Mouse (Mus musculus) embryonic facial prominence, embryonic 14.5 days (tissue): ENCODE results near the gene Tspan10. TPM values are rescaled to one million over a fixed set of nuclear protein-coding genes. Genes with fewer than 3 reads are reported as not detected.

Experiments
- ATAC-seq: fragments of 200-750 bp; cut with Nextera tagmentation; 2 replicates; pipeline ENCODE4 v1.8.0; 2017; ENCODE audit warnings: low read depth, moderate number of reproducible peaks, moderate TSS enrichment
- DNase-seq: peaks from one replicate; pipeline ENCODE4 v3.0.0-alpha.2; 2015; ENCODE audit warnings: low spot score
- H3K27ac ChIP-seq: fragments of 300-500 bp; sonication (generic); replicated peaks from 2 replicates; pipeline ENCODE4 v1.5.1; 2014; ENCODE audit warnings: low read depth, mild to moderate bottlenecking, low read length, moderate library complexity
- H3K27me3 ChIP-seq: fragments of 300-500 bp; sonication (generic); replicated peaks from 2 replicates; pipeline ENCODE4 v1.6.1; 2014; ENCODE audit warnings: low read length; ENCODE audit not compliant: control insufficient read depth, insufficient read depth
- H3K36me3 ChIP-seq: fragments of 300-500 bp; sonication (generic); 2 replicates; pipeline ENCODE4 v1.6.1; 2014; ENCODE audit warnings: low read length, mixed read lengths; ENCODE audit not compliant: control insufficient read depth, insufficient read depth
- H3K4me1 ChIP-seq: fragments of 300-500 bp; sonication (generic); 2 replicates; pipeline ENCODE4 v1.6.1; 2014; ENCODE audit warnings: antibody characterized with exemption, low read length; ENCODE audit not compliant: control insufficient read depth, insufficient read depth
- H3K4me2 ChIP-seq: fragments of 300-500 bp; sonication (generic); 2 replicates; pipeline ENCODE4 v1.6.1; 2014; ENCODE audit warnings: low read depth, mild to moderate bottlenecking, low read length, moderate library complexity, mixed read lengths
- H3K4me3 ChIP-seq: fragments of 300-500 bp; sonication (generic); 2 replicates; pipeline ENCODE4 v1.5.1; 2014; ENCODE audit warnings: low read depth, mild to moderate bottlenecking, low read length
- H3K9ac ChIP-seq: fragments of 300-500 bp; sonication (generic); 2 replicates; pipeline ENCODE4 v1.6.1; 2014; ENCODE audit warnings: low read depth, mild to moderate bottlenecking, low read length, moderate library complexity, mixed read lengths
- H3K9me3 ChIP-seq: fragments of 300-500 bp; sonication (generic); 2 replicates; pipeline ENCODE4 v1.6.1; 2016; ENCODE audit warnings: low read length; ENCODE audit not compliant: control insufficient read depth
- WGBS: fragments of 180-500 bp; shearing (Covaris S2); extraction: QIAGEN DNeasy Blood & Tissue Kit; methylation state at CpG from one replicate; pipeline ENCODE4 v1.1.7; 2014; 5-methylcytosine and 5-hydroxymethylcytosine counted together
- polyA plus RNA-seq: library from polyadenylated mRNA; unstranded; fragments of >200 nt; fragmentation: Nextera tagmentation; extraction: Ambion mirVana; gene quantifications from 2 replicates; pipeline ENCODE4 v1.2.1, GENCODE M21; 2014

Tspan10 gene
- polyA plus RNA-seq, 1 experiment from 2014 or later, result 0.63 TPM

- H3K9me3 ChIP-seq, result no peaks in the 10 kb centered on the region
- H3K4me2 ChIP-seq, result no peak overlapping the region
- ATAC-seq (no peak), DNase-seq (no peak)
- H3K27me3 ChIP-seq, result no peaks in the 10 kb centered on the region
- no peaks in the 10 kb centered on the region for H3K4me1 ChIP-seq
- no peak overlapping the region for H3K27ac ChIP-seq
- H3K9ac ChIP-seq, result no peak overlapping the region
- 91% methylated on average over 1 of the region's 1 CpGs for WGBS
- H3K4me3 ChIP-seq, result no peak overlapping the region
- H3K36me3 ChIP-seq, result peaks cover 89% of the 10 kb centered on the region
These were observed 23.9 kb upstream of the Tspan10 start for GRCm38 (mm10) chr11:120418592-120418991.

GRCm38 (mm10) chr11:120422651-120423568 is 19.5 kb upstream of the Tspan10 start:
- Histone ChIP-seq H3K4me1 (no peaks in the 10 kb centered on the region), H3K4me2 (no peak overlapping the region), H3K4me3 (no peak overlapping the region), H3K9ac (no peak overlapping the region), H3K27me3 (no peaks in the 10 kb centered on the region), H3K27ac (no peak overlapping the region), H3K36me3 (peaks cover 81% of the 10 kb centered on the region), H3K9me3 (no peaks in the 10 kb centered on the region)
- WGBS, result 85% methylated on average over 13 of the region's 13 CpGs
- DNase-seq, result no peak
- no peak for ATAC-seq

- DNase-seq (peak; percentile 72), ATAC-seq (no peak)
- H3K9ac ChIP-seq, result no peak overlapping the region
- no peaks in the 10 kb centered on the region for H3K9me3 ChIP-seq
- H3K36me3 ChIP-seq, result peaks cover 81% of the 10 kb centered on the region
- no peak overlapping the region for H3K4me2 ChIP-seq
- H3K27ac ChIP-seq, result no peak overlapping the region
- H3K27me3 ChIP-seq, result no peaks in the 10 kb centered on the region
- no peaks in the 10 kb centered on the region for H3K4me1 ChIP-seq
- 63% methylated on average over 9 of the region's 9 CpGs for WGBS
- H3K4me3 ChIP-seq, result no peak overlapping the region
These were observed 18.7 kb upstream of the Tspan10 start for GRCm38 (mm10) chr11:120423569-120424295.

- Histone ChIP-seq H3K4me2 (no peak overlapping the region), H3K4me1 (no peaks in the 10 kb centered on the region), H3K9me3 (no peaks in the 10 kb centered on the region), H3K27me3 (no peaks in the 10 kb centered on the region), H3K36me3 (peaks cover 86% of the 10 kb centered on the region), H3K4me3 (no peak overlapping the region), H3K27ac (no peak overlapping the region), H3K9ac (no peak overlapping the region)
- 94% methylated on average over 3 of the region's 3 CpGs for WGBS
- ATAC-seq (no peak), DNase-seq (no peak)
These were observed 15.7 kb upstream of the Tspan10 start for GRCm38 (mm10) chr11:120426727-120427126.

DNA sequence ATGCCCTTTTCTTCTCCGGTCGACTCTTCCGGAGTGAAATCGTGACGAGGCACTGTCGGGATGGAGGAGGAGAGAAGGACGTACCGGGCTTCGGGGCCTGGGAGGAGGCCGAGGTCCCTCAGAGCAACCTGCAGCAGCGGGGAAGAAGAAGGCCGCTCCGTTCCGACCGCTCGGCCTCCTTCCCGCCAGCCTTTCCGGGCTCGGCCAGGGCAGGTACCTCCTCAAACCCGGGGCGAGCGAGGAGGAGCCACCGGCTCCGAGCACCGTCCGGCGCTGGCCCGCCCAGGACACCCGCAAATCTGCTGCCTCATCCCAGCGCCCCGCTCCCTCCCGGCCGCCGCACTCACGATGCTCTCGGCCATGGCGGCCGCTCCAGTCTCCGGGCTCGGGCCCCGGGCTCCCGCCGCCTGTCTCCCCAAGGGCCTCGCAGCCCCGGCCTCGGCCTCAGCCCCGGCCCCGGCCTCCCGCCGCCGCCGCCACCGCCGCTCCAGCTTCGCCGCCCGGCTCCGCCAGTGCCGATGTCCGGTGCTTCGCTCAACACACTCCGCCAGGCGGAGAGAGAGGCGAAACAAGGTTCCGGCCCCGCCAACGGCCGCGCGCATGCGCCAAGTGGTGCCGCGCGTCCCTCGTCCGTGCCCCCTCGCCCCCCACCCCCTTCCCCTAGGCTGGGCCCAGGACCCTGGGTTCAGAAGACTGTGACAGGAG is 5.1 kb upstream of the Tspan10 start, which contains the start of gene Nploc4:
Gene Nploc4 (minus strand): TSS at position 557 of the 705 bp plus-strand sequence.
- H3K9me3 ChIP-seq, result no peaks in the 10 kb centered on the region
- ATAC-seq, result peak; percentile 92
- DNase-seq, result peak; percentile 92
- peaks cover 30% of the 10 kb centered on the region for H3K36me3 ChIP-seq
- peak within 1 kb of the TSS; percentile 99 for H3K4me3 ChIP-seq
- peak within 1 kb of the TSS; percentile 75 for H3K4me2 ChIP-seq
- H3K27ac ChIP-seq, result peak within 1 kb of the TSS; percentile 76
- peak within 1 kb of the TSS; percentile 97 for H3K9ac ChIP-seq
- no peaks in the 10 kb centered on the region for H3K27me3 ChIP-seq
- peaks cover 11% of the 10 kb centered on the region for H3K4me1 ChIP-seq
- WGBS, result under 1% methylated on average over 38 of the region's 77 CpGs

GRCm38 (mm10) chr11:120437857-120438385 is 4.5 kb upstream of the Tspan10 start:
- Histone ChIP-seq H3K4me3 (peak overlapping the region; percentile 99), H3K9me3 (no peaks in the 10 kb centered on the region), H3K4me2 (peak overlapping the region; percentile 75), H3K27ac (peak overlapping the region; percentile 76), H3K9ac (peak overlapping the region; percentile 97), H3K36me3 (peaks cover 24% of the 10 kb centered on the region), H3K4me1 (peaks cover 11% of the 10 kb centered on the region), H3K27me3 (no peaks in the 10 kb centered on the region)
- WGBS, result 24% methylated on average over 12 of the region's 12 CpGs
- ATAC-seq, result no peak
- peak; percentile 24 for DNase-seq

DNA sequence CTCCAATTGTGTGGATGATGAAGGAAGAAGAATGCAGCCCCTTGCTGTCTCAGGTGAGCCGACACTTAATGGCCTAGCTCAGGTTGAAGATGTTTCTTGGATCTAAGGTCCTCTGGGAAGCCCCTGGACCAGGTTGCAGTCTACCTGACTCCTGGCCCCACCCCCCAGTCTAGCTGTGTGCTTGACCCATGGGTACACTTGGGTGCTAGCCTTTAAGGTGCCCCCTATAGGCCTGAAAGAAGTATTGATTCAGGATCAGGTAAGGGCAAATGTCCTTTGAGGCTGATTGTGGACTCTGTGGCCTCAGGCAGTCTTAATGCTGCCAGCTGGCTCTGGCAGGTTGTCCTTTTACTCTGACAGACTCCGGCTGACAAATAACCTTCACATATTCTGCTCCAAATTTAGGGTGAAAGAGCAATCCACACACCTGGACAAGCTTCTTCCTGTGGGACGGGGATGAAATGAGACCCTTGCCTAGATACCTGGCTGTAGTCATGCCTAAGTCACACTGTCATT is 379 bp downstream of the Tspan10 start:
- no peaks in the 10 kb centered on the region for H3K9me3 ChIP-seq
- H3K36me3 ChIP-seq, result no peaks in the 10 kb centered on the region
- no peaks in the 10 kb centered on the region for H3K27me3 ChIP-seq
- no peak overlapping the region for H3K27ac ChIP-seq
- no peak overlapping the region for H3K9ac ChIP-seq
- no peak overlapping the region for H3K4me3 ChIP-seq
- H3K4me1 ChIP-seq, result no peaks in the 10 kb centered on the region
- no peak overlapping the region for H3K4me2 ChIP-seq
- ATAC-seq (no peak), DNase-seq (no peak)
- 84% methylated on average over 3 of the region's 3 CpGs for WGBS

DNA sequence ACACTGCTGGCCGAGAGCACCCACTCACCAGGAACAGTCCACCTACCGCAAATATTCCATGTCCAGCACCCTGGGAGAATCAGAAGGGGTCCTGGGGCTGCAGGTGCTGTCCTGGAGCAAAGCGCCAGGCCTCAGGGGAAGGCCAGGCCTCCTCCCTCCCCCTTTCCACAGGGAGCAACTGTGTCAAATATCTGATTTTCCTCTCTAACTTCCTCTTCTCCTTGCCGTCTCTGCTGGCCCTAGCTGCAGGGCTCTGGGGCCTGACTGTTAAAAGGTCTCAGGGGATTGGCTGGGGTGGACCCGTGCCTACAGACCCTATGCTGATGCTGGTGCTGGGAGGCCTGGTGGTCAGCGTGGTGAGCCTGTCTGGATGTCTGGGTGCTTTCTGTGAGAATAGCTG is 1.7 kb downstream of the Tspan10 start:
- no peaks in the 10 kb centered on the region for H3K27me3 ChIP-seq
- ATAC-seq (no peak), DNase-seq (no peak)
- H3K9me3 ChIP-seq, result no peaks in the 10 kb centered on the region
- H3K4me3 ChIP-seq, result no peak overlapping the region
- no peaks in the 10 kb centered on the region for H3K4me1 ChIP-seq
- H3K9ac ChIP-seq, result no peak overlapping the region
- no peak overlapping the region for H3K27ac ChIP-seq
- 64% methylated on average over 6 of the region's 6 CpGs for WGBS
- no peak overlapping the region for H3K4me2 ChIP-seq
- H3K36me3 ChIP-seq, result no peaks in the 10 kb centered on the region
